Mouse (Mus musculus) E14TG2a.4 (cell line): ENCODE measurements around the gene Hoxc6.
A peak's percentile ranks its signal among the peaks of the same experiment; 100 is the strongest.

Source experiments
- H3K27me3 ChIP-seq: 2 replicates; pipeline ENCODE4 v1.6.1; 2014; ENCODE audit warnings: low read length, control low read depth; ENCODE audit not compliant: insufficient read depth
- H3K36me3 ChIP-seq: 2 replicates; pipeline ENCODE4 v1.6.1; 2014; ENCODE audit warnings: low read length, control low read depth; ENCODE audit not compliant: insufficient read depth
- H3K4me1 ChIP-seq: replicated peaks from 2 replicates; pipeline ENCODE4 v1.6.1; 2014; ENCODE audit warnings: low read depth, low read length, control low read depth
- H3K4me3 ChIP-seq: replicated peaks from 2 replicates; pipeline ENCODE4 v1.5.1; 2014; ENCODE audit warnings: mild to moderate bottlenecking, low read length
- H3K9me3 ChIP-seq: 2 replicates; pipeline ENCODE4 v1.6.1; 2014; ENCODE audit warnings: low read length, control low read depth
- CTCF ChIP-seq: conservative IDR thresholded peaks from 2 replicates; pipeline ENCODE4 v1.5.1; 2014; ENCODE audit warnings: low read length
- NANOG ChIP-seq: IDR thresholded peaks from 2 replicates; pipeline ENCODE4 v1.6.1; 2014; ENCODE audit warnings: borderline replicate concordance, low read length, mixed read lengths
- POU5F1 ChIP-seq: IDR thresholded peaks from 2 replicates; pipeline ENCODE4 v1.6.1; 2014; ENCODE audit warnings: low read length, borderline replicate concordance

Hoxc6 gene

GRCm38 (mm10) chr15:103051670-103052069, 53.6 kb downstream of the Hoxc6 start:
- Histone ChIP-seq H3K9me3 (no peaks in the 10 kb centered on the region), H3K27me3 (peaks cover 71% of the 10 kb centered on the region), H3K4me3 (no peak overlapping the region), H3K36me3 (no peaks in the 10 kb centered on the region), H3K4me1 (0 out of 2 replicates have a peak, but pooled peaks cover 8% of the 10 kb centered on the region)
- TF ChIP-seq CTCF (no peak), NANOG (no peak), POU5F1 (no peak)

GRCm38 (mm10) chr15:103053210-103053609, 55.2 kb downstream of the Hoxc6 start:
- Histone ChIP-seq H3K4me3 (no peak overlapping the region), H3K27me3 (peaks cover 77% of the 10 kb centered on the region), H3K4me1 (peaks cover 8% of the 10 kb centered on the region; the same call in 1 of the 2 replicates), H3K36me3 (no peaks in the 10 kb centered on the region), H3K9me3 (no peaks in the 10 kb centered on the region)
- no peak for TF ChIP-seq POU5F1
- TF ChIP-seq NANOG, result no peak
- no peak for TF ChIP-seq CTCF

- Histone ChIP-seq H3K36me3 (no peaks in the 10 kb centered on the region), H3K27me3 (peaks cover 84% of the 10 kb centered on the region), H3K9me3 (no peaks in the 10 kb centered on the region), H3K4me3 (no peak overlapping the region), H3K4me1 (peaks cover 21% of the 10 kb centered on the region)
- TF ChIP-seq NANOG (no peak), POU5F1 (no peak), CTCF (no peak)
Measured at GRCm38 (mm10) chr15:103056396-103056795, 58.3 kb downstream of the Hoxc6 start.

- H3K36me3 ChIP-seq, result no peaks in the 10 kb centered on the region
- peaks cover 23% of the 10 kb centered on the region for H3K4me1 ChIP-seq
- no peaks in the 10 kb centered on the region for H3K9me3 ChIP-seq
- peaks cover 91% of the 10 kb centered on the region for H3K27me3 ChIP-seq
- H3K4me3 ChIP-seq, result no peak overlapping the region
- TF ChIP-seq POU5F1 (no peak), NANOG (no peak), CTCF (no peak)
Measured at GRCm38 (mm10) chr15:103058715-103059114, 60.7 kb downstream of the Hoxc6 start.

GRCm38 (mm10) chr15:103059393-103059992, 61.4 kb downstream of the Hoxc6 start:
- peaks cover 92% of the 10 kb centered on the region for H3K27me3 ChIP-seq
- no peaks in the 10 kb centered on the region for H3K36me3 ChIP-seq
- peaks cover 23% of the 10 kb centered on the region for H3K4me1 ChIP-seq
- H3K9me3 ChIP-seq, result no peaks in the 10 kb centered on the region
- no peak for TF ChIP-seq NANOG
- TF ChIP-seq POU5F1, result no peak
- no peak for TF ChIP-seq CTCF
- H3K4me3 ChIP-seq, result 0 out of 2 replicates have a peak overlapping the region, but pooled peaks have one; percentile 13

- H3K36me3 ChIP-seq, result no peaks in the 10 kb centered on the region
- H3K27me3 ChIP-seq, result peaks cover 93% of the 10 kb centered on the region
- no peaks in the 10 kb centered on the region for H3K9me3 ChIP-seq
- peaks cover 23% of the 10 kb centered on the region for H3K4me1 ChIP-seq
- TF ChIP-seq POU5F1 (no peak), CTCF (no peak), NANOG (no peak)
- H3K4me3 ChIP-seq, result no peak overlapping the region
Measured at GRCm38 (mm10) chr15:103060021-103060340, 61.9 kb downstream of the Hoxc6 start.

GRCm38 (mm10) chr15:103060341-103061130, 62.5 kb downstream of the Hoxc6 start:
- H3K4me1 ChIP-seq, result peaks cover 23% of the 10 kb centered on the region
- H3K9me3 ChIP-seq, result no peaks in the 10 kb centered on the region
- H3K27me3 ChIP-seq, result peaks cover 93% of the 10 kb centered on the region
- H3K4me3 ChIP-seq, result peak overlapping the region; percentile 58
- TF ChIP-seq NANOG (no peak), POU5F1 (no peak), CTCF (no peak)
- H3K36me3 ChIP-seq, result no peaks in the 10 kb centered on the region

- no peaks in the 10 kb centered on the region for H3K36me3 ChIP-seq
- TF ChIP-seq POU5F1 (no peak), CTCF (no peak)
- peaks cover 94% of the 10 kb centered on the region for H3K27me3 ChIP-seq
- H3K4me3 ChIP-seq, result peak overlapping the region; percentile 58
- no peaks in the 10 kb centered on the region for H3K9me3 ChIP-seq
- peaks cover 23% of the 10 kb centered on the region for H3K4me1 ChIP-seq
Measured at GRCm38 (mm10) chr15:103061131-103061825, 63.2 kb downstream of the Hoxc6 start.
